Mouse (Mus musculus) brain, embryonic 14.5 days (tissue): ENCODE measurements around the gene Sash1. TPM values are rescaled to one million over a fixed set of nuclear protein-coding genes. Genes with fewer than 3 reads are reported as not detected.

ENCODE experiments used
- DNase-seq: peaks from one replicate; pipeline ENCODE4 v3.0.0-alpha.2; 2011; ENCODE audit warnings: low read depth
- CTCF ChIP-seq: fragments of 200-500 bp; IDR thresholded peaks from 2 replicates; pipeline ENCODE4 v1.5.1; 2012; ENCODE audit warnings: inconsistent platforms, mild to moderate bottlenecking, moderate library complexity, borderline replicate concordance; ENCODE audit not compliant: insufficient read depth, insufficient read length; ENCODE audit errors: extremely low read depth
- POLR2A ChIP-seq: fragments of 200-500 bp; IDR thresholded peaks from 2 replicates; pipeline ENCODE4 v1.6.1; 2012; ENCODE audit warnings: mild to moderate bottlenecking, inconsistent platforms, borderline replicate concordance; ENCODE audit not compliant: poor library complexity, insufficient read depth, insufficient read length, severe bottlenecking; ENCODE audit errors: extremely low read depth
- polyA plus RNA-seq: library from polyadenylated mRNA; depleted of rRNA; stranded (reverse); fragments of >200 nt; gene quantifications from 2 replicates; pipeline ENCODE4 v1.2.3, GENCODE M21; 2012

The Sash1 gene
- polyA plus RNA-seq, 1 experiment, result 18.0 TPM

DNA sequence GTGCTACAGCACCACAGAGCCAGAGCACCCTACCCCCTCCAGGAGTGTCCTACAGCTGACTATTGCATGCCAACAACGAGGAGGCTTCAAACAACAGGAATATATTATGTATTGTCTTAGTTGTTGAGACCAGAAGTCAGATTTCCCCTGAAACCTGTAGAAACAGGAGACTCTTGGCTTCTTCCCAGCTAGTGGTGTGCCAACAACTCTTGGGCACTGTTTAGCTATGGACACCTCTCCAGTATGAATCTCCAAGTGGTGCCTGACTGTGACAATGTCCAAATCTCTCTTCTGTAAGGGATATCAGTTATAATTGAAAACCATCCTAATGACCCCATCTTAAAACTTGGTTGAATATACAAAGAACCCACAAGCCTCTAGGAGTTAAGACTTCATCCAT lies 13.9 kb downstream of the Sash1 start:
- TF ChIP-seq CTCF (no peak), POLR2A (no peak)
- no peak for DNase-seq

DNA sequence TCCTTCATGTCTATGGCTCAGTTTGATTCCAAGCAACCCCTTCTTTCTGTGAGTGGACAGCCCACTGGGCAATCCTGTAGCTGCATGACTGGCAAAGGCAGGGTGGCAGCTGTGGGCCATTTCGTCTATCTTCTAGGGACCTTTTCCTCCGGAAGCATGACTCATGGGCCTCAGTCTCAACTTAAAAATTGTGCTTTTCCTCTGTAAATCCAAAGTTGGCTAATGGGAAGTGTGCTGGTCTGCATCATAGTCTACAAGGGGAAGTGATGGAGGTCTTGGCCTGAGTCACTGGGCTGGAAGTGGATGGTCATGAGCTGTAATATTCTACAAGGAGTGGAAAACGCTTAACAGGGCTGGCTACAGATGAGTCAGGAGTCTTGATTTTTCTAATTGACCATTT lies 15.5 kb downstream of the Sash1 start:
- DNase-seq, result no peak
- TF ChIP-seq POLR2A, result no peak
- no peak for TF ChIP-seq CTCF

DNA sequence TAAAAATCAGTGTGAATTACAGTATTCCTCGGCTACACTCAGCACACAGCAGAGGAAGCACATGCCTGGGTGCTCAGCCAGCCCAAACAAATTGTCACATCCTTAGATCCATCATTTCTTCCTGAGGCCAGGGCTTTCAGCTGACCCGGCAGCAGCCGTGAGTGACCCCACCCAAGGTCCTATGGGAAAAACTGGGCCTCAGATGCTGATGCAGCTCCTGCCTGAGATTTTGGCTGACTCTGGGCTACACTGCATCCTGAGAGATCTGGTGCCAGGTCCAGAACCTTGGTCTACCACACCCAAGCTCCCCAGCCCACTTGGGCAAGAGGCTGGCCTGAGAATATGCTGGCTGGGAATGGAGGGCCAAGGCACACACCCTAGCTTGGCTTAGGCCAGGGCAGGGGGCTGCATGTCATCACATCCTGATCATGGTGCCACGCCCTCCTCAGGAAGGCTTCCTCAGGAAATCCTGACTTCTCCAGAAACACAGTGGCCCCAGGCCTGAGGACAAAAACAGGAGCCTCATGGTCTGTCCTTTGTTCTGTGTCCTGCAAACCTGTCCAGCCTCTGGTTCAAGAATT lies 19.7 kb downstream of the Sash1 start:
- TF ChIP-seq CTCF (no peak), POLR2A (no peak)
- DNase-seq, result no peak

DNA sequence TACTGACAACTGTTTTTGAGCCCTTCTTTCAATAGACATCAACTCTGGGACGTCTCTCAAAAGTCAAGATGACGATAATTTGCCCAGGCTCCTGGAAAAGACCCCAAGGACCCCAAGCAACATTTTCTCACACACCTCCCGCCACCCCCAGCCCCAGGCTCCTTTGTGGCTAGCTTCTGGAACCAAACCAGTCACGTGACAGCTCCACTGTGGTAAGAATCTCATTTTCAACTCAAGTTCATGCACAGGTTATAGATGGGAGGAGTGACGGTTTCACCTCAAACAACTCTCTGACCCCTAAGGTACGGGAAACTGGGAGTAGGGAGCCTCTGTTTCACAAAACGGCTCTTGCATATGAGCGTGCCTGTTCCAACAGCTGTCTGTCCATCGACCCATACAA lies 25.2 kb downstream of the Sash1 start:
- TF ChIP-seq POLR2A (no peak), CTCF (no peak)
- no peak for DNase-seq

DNA sequence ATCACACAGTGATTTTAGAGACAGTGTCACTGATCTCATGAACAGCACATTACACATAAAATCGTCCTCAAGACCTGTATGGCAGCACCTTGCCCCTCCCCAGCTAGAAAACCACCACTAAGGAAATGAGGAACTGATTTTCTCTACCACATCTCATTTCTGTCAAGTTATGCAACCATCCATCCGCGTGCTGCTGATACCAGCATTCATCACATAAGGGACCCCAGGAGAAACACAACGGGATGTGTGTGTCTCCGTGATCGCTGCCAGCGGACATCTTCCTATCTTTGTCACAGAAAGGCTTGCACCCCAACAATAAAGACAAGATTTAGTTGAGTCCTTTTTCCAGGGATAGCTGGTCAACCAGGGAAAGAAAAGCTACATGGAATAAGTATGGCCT lies 27.2 kb downstream of the Sash1 start:
- TF ChIP-seq CTCF (no peak), POLR2A (no peak)
- DNase-seq, result no peak

DNA sequence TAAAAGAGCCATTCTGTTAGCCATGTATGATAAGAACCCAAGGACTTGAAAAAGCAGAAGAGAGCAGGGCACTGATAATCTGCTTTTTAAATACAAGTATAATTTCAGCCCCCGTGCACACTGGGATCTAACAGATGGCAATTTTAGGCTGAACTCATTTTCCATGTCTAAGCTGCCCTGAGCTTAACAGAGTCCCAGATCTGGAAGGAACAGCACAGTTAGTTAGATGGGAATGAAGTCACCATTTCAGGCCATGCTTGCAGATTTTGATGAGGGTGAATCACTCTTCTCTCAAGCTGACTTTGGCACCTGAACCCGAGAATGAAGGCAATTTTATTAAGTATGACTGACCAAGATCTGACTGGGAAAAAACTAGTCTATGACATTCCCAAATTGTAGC lies 28.9 kb downstream of the Sash1 start:
- TF ChIP-seq POLR2A, result no peak
- no peak for TF ChIP-seq CTCF
- DNase-seq, result no peak

DNA sequence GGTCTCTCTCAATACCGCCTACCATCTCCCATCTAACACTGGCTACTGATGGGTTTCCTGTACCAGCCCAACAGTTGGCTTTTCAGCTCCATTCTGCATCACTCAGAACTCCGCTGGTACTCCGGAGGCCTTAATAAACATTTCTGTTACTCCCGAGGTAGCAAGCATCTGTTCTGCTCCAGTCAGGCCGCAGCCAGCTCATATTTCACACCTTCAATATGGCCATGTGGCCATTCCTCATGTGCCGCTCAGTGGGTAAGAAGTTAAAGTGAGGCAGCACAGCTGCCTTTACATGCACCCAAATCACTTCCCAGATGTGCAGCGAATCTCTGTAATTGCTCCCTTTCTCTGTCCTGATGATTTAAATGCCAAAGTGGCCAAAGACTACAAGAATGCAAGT lies 32.5 kb downstream of the Sash1 start:
- DNase-seq, result no peak
- TF ChIP-seq POLR2A, result no peak
- TF ChIP-seq CTCF, result no peak

DNA sequence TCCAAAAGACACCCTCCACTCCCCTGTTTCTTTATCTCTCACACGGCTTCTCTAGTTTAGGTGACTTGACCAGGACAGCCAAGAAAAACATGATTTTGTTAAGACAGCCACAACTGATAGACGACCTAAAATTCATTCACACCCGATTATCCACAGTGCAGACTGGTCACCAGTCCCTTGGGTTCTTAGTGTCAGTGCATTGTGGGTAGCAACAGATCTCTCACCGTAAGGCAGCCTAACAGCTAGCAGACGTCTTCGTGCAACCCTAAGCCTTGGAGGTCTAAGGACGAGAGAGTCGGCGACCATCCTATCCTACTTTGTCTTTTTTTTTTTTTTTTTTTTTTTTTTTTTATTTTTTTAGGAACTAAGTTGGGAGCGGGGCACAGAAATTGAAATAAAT lies 34.2 kb downstream of the Sash1 start:
- no peak for TF ChIP-seq POLR2A
- no peak for TF ChIP-seq CTCF

DNA sequence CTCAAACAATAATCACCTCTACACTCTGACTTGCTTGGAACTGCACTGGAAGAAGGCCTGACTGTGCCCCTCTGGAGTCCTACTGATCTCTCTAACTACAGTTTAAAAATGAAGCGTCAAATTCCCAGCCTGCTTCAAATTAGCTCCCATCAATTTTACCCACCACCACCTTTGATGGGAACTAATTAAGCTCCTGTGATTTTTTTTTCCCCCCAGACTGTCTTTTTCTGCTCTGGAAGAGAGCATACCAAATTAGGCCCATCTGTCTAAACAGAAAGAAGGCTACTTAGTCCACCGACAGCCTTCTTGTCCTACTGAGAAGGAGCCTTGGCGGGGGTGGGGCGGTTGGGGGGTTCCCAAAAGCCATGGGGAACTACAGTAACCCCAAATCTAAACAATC lies 37.9 kb downstream of the Sash1 start:
- no peak for TF ChIP-seq POLR2A
- TF ChIP-seq CTCF, result no peak
- peak; percentile 71 for DNase-seq

More for the DNA sequence above, 34.2 kb downstream of the Sash1 start:
- no peak for DNase-seq

DNA sequence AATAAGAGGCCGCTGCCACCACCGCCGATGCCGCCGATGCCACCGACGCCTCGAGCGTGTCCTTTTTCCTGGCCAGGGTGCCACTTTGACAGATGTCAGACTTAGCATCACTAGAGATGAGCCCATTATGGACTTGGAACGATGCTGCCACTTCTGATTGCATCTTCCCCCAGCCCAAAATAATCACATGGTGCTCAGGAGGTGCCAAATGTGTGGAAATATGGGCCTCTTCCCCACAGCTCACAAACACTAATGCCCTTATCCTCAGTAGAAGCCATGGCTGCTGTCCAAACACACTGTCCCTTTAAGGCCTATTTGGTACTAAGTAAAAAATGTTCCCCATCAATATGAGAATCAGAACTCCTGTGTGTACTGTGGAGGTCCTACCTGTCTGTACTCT lies 39.6 kb downstream of the Sash1 start:
- DNase-seq, result no peak
- TF ChIP-seq POLR2A (no peak), CTCF (no peak)

DNA sequence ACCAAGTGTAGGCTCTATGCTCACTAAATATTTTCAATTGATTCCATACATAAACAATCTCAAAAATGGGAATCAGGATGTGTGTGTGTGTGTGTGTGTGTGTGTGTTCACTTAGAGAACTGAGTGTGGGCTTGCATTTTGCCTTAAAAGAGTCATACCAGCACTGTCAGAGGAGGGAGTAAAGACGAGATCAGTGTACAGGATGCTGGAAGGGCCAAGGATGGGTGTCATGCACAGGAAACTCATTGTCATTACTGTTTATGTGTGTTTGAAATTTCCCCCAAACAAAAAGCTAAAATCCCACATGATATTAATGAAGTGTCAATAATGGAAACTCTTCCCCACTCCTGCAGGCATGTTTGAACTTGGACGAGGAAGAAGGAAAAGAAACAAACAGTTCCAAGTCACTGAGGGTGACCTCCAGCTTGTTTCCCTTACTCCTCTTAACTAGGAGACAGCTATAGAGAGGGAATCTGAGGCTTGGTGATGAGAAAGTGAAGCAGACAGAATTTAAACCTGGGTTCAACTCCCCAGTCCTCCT lies 40.6 kb downstream of the Sash1 start:
- no peak for DNase-seq
- TF ChIP-seq CTCF, result no peak

DNA sequence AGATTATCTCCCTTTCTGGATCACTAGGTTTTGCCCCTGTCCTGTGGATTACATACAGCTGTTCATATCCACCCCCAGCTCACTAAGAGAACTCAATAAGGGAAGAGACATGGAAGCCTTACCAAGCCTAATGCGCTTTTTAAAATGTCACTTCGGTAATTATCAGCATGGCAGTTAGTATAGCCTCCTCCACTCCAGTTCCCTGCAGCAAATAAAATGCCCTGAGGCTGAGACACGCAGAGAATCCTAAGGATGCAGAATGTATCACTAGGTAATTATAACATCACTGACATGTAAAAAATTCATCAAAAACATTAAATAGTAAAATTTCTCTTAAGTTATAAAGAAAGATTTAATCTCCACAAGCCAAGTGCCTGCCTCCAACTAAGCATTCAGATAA lies 45.9 kb downstream of the Sash1 start:
- peak; percentile 44 for DNase-seq
- TF ChIP-seq POLR2A, result no peak
- no peak for TF ChIP-seq CTCF

DNA sequence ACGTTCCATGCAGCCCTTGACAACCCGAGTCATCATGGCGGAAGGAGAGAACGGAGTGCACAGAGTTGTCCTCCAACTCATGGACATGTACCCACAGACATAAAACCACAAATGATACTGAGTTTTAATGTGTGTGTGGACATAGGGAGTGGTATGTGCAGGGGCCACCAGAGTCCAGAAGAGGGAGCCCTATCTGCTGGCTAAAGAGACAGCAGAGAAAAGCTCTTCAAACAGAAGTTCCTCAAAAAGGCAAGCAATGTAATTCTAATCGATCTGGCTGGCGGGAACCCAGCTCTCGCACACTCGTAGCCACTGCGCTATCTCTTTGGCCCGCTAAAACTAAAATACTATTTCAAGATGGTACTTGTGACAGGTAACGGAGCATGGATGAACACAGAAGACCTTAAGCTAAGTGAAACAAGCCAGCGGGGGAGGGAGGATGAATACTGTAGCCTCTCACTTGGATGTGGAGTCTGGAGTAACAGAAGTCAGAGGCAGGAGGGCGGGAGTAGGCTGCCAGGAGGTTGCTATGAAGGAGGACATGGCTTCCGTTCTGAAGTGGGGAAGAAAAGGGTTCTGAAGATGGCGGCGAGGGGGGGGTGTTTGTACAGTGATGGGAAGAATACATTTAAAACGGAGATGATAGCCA lies 51.9 kb downstream of the Sash1 start:
- peak; percentile 23; the same call in 1 of the 2 replicates for TF ChIP-seq CTCF
- no peak for TF ChIP-seq POLR2A
- DNase-seq, result no peak

DNA sequence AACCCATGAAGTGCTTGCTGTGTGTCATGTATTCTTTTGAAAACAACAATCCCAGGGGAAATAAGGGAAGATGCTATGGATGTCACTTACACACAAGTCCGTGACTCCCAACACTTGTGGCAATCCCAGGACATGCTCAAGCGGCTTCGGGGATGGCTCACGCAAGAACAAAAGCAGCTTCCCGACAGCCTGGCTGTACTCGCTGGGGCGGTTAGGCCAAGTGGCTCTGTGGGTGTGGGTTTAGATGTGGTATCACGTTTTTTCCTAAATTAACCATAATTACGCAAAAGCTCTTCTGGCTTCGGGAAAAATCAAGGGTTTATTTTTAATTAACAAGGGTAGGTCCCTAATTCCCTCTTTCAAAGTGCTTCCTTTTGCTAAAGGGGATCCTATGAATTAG lies 59.6 kb downstream of the Sash1 start:
- peak; percentile 70 for DNase-seq
- TF ChIP-seq POLR2A (no peak), CTCF (no peak)

DNA sequence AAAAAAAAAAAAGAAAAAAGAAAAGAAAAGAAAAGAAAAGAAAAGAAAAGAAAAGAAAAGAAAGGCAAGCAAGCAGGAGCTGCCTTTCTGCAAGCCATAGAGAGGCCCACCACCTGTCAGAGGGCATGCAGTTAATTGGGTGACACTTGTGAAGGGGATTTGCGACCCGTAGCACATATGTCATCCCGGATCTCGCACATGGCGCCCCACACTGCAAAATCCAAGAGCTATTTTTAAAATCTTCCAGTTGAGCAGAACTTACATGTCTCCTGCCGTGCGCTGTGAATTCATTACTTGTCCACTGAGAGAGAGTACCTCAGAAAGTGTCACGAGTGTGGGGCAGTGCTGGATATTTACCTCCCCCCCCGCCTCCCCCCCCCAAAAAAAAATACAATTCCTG lies 60.0 kb downstream of the Sash1 start:
- peak; percentile 86 for DNase-seq
- TF ChIP-seq POLR2A (no peak), CTCF (no peak)

DNA sequence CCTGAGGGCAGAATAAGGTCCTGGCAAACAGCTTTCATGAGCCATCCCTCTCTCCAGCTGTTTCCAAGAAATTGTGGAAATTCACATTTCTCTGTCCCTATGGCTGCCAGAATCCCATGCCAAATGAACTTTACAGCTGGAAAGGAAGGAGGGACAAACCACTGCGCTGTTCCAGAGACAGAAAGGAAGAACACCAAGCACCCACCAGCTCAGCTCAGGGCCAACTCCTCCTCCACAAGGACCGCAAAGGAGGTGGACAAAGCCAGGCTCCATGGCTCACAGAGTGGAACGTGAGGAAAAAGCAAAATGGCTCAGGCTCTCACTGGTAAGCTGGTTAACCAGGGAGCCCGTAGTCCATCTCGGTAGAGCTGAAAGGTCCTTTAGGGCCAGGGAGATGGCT lies 67.8 kb downstream of the Sash1 start:
- DNase-seq, result no peak
- TF ChIP-seq CTCF (no peak), POLR2A (no peak)
